Mouse (Mus musculus): ENCODE results near the gene Gnat1. TPM values are rescaled to one million over a fixed set of nuclear protein-coding genes. Genes with fewer than 3 reads are reported as not detected.

Gene Gnat1
- 2.5 and 2.9 TPM in 2 replicates for polyA plus RNA-seq (2015; fragmentation: Nextera tagmentation; extraction: Ambion mirVana)

DNA sequence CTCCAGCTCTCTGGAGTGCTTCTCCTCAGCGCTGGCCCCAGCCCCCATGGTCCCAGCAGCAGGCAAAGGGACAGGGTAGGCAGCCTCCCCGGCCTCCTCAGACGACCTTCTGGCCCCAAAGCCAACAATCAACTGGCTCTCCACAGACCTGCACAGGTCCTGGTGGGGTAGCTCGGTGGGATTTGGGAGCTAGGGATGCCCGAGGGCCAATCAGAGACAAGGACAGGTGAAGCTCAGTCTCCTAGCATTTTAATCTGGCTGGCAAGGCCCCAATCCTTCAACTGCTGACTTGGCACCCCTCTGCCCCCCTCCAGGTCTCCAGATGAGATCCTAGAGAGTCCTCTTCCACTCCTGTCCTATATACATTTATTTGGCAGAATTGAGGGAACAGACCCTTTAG, at the start of gene Gnat1:
Gnat1 (minus strand) TSS at position 212 of the 400 bp plus-strand sequence.
- H3K4me1 ChIP-seq = peaks cover 21% of the 10 kb centered on the region
- WGBS = 53% methylated on average over 5 of the region's 5 CpGs
- no peak for ATAC-seq (ENCODE audit: low FRiP score)
- no peaks in the 10 kb centered on the region for H3K9me3 ChIP-seq (replicated peaks)
- no peak within 1 kb of the TSS for H3K4me3 ChIP-seq (replicated peaks)
- no peak within 1 kb of the TSS for H3K9ac ChIP-seq (replicated peaks)
- H3K36me3 ChIP-seq = peaks cover 15% of the 10 kb centered on the region
- H3K4me2 ChIP-seq = no peak within 1 kb of the TSS
- peaks cover 30% of the 10 kb centered on the region for H3K27me3 ChIP-seq (replicated peaks)
- H3K27ac ChIP-seq (replicated peaks) = no peak within 1 kb of the TSS

DNA sequence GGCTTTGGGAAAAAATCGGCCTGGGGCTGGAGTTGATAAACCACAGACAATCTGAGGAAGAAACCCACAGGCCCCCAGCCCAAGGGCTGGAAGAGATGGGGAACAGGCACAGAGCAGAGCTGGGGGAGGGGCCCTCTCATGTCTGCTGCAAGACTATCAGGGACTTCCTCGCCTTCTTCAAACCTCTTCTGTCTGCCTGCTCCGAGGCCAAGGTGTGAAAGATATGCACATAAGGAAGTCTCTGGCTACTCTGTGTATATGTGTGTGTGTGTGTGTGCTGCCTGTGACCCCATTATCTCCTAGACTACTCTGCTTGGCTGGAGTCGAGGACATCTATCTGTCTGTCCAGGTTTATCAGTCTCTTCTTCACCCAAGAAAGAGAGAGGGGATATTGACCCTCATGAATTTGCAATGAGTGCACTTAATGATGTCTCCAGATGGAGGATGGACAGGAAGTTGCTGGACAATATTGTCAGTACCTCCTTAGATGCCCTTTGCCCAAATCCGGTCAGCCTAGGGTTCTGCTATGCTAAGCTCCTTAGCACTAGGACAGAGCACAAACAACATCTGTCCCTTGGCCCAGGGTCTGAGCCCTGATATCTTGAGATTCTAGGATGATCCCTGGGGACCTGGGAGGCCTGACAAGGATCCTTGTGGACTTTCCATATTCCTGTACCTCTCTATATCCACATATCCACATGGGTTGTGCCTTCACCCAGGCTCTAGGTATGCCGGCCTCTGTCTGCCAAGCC, 49.6 kb upstream of the Gnat1 start:
- WGBS = 68% methylated on average over 6 of the region's 6 CpGs
- H3K27ac ChIP-seq (replicated peaks) = peak overlapping the region; percentile 33
- no peaks in the 10 kb centered on the region for H3K9me3 ChIP-seq (replicated peaks)
- H3K4me1 ChIP-seq = peaks cover 48% of the 10 kb centered on the region
- no peak overlapping the region for H3K4me2 ChIP-seq
- H3K9ac ChIP-seq (replicated peaks) = no peak overlapping the region
- ATAC-seq (ENCODE audit: low FRiP score) = 0 out of 2 replicates have a peak, but pooled peaks have one; percentile 11
- H3K4me3 ChIP-seq (replicated peaks) = no peak overlapping the region
- no peaks in the 10 kb centered on the region for H3K27me3 ChIP-seq (replicated peaks)
- no peaks in the 10 kb centered on the region for H3K36me3 ChIP-seq

DNA sequence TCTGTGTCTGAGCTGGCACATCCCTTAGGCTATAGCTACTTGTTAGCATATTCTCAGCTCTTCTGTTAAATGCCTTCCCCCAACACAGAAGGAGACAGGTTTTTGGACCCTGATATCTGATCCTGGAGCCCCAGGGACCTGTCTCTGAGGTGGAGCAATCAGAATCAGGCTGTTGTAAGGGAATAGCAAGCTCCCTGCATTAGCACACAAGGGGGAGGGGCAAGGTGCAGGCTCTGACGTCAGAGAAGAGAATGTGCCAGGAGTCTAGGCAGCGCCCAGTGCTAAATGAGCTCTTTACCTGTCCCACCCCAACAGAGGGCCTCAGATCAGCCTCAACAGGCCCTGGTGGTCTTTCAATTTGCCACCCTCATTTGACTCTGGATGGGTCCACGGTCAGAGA, 47.5 kb upstream of the Gnat1 start:
- no peak overlapping the region for H3K4me3 ChIP-seq (replicated peaks)
- no peak overlapping the region for H3K9ac ChIP-seq (replicated peaks)
- peak; percentile 42; the same call in 1 of the 2 replicates for ATAC-seq (ENCODE audit: low FRiP score)
- H3K27me3 ChIP-seq (replicated peaks) = no peaks in the 10 kb centered on the region
- no peaks in the 10 kb centered on the region for H3K9me3 ChIP-seq (replicated peaks)
- no peak overlapping the region for H3K4me2 ChIP-seq
- peak overlapping the region; percentile 58; the same call in 1 of the 2 replicates for H3K27ac ChIP-seq (replicated peaks)
- 44% methylated on average over 3 of the region's 3 CpGs for WGBS
- no peaks in the 10 kb centered on the region for H3K36me3 ChIP-seq
- peaks cover 66% of the 10 kb centered on the region for H3K4me1 ChIP-seq

DNA sequence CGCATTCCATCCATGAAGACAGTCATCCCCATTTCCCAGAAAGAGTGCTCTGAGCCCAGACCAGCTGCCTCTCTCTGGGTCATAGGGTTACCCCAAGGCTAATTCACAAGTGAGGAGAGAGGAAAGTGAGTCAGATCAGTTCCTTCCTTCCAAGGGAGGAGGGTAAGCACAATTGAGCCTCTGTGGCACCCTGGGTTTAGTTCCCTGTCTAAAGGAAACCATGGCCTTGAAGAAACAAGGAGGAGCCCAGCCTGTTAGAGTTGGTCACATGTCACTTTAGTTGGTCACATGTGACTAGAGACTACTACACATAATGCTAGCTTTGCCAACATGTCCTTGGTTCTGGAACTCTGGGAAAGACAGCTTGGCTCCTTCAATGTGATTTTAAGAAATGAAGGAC, 45.3 kb upstream of the Gnat1 start:
- Histone ChIP-seq H3K27me3 (replicated peaks) (no peaks in the 10 kb centered on the region), H3K4me2 (no peak overlapping the region), H3K4me1 (peaks cover 55% of the 10 kb centered on the region), H3K9me3 (replicated peaks) (no peaks in the 10 kb centered on the region), H3K27ac (replicated peaks) (no peak overlapping the region), H3K4me3 (replicated peaks) (no peak overlapping the region), H3K36me3 (no peaks in the 10 kb centered on the region), H3K9ac (replicated peaks) (no peak overlapping the region)
- no peak for ATAC-seq (ENCODE audit: low FRiP score)
- 83% methylated on average over 1 of the region's 1 CpGs for WGBS

DNA sequence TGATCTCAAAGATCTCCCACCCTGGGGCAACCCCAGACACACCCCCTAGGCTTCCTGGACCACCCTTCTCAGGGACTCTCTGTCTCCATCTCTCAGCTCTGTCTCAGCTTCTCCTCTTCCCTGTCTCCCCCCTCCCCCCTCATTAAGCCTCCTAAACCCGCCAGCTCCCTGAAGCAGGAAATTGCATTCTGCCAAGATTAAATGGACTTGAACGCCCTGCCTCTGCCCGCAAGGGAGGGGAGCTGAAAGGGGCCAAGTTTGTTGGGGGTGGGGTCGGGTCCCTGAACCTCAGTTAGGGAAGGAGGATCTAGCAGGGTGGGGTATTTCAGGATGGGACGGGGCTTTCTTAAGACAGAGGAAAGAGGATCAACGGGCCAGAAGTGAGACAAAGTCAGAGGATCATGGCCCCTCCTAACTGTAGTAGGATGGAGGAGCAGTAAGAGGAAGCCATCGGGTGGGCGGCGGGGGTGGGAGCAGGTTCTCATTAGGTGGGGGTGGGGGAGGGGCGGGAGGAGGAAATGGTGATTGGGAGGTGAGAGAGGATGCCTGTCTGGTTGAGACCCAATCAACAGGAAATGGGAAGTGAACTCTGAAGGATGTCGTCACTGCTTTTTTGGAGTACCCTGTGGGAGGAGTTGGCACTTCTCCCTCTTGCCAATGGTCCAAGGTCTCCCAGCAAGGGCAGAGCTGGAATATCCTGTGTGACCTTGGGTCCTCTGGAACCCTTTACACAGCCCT, 44.5 kb upstream of the Gnat1 start:
- no peaks in the 10 kb centered on the region for H3K27me3 ChIP-seq (replicated peaks)
- H3K4me2 ChIP-seq = peak overlapping the region; percentile 40
- no peak overlapping the region for H3K4me3 ChIP-seq (replicated peaks)
- peak overlapping the region; percentile 65 for H3K27ac ChIP-seq (replicated peaks)
- ATAC-seq (ENCODE audit: low FRiP score) = peak; percentile 58
- no peaks in the 10 kb centered on the region for H3K9me3 ChIP-seq (replicated peaks)
- H3K36me3 ChIP-seq = no peaks in the 10 kb centered on the region
- WGBS = 6% methylated on average over 11 of the region's 11 CpGs
- 0 out of 2 replicates have a peak overlapping the region, but pooled peaks have one; percentile 7 for H3K9ac ChIP-seq (replicated peaks)
- H3K4me1 ChIP-seq = peaks cover 46% of the 10 kb centered on the region

DNA sequence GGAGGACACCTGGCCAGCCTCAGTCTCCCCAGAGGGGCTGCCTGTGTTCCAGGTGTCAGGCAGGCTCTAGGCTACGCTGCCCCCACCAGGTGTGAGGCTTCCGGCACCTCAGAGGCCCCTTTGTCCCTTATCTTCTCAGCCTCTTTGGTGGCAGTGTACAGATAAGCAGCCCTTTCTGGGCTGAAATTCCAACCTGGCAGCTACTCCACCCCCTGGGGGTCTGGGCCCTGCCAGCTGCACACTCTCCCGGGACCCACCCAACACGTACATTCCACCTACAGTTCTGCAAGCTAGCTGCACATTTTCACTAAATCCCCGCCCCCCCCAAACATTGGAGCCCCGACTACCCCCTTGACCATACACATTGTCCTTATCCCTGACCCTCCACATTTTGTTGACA, 43.8 kb upstream of the Gnat1 start:
- Histone ChIP-seq H3K4me1 (peaks cover 40% of the 10 kb centered on the region), H3K36me3 (no peaks in the 10 kb centered on the region), H3K4me3 (replicated peaks) (no peak overlapping the region), H3K4me2 (peak overlapping the region; percentile 40), H3K27ac (replicated peaks) (peak overlapping the region; percentile 65), H3K9me3 (replicated peaks) (no peaks in the 10 kb centered on the region), H3K9ac (replicated peaks) (no peak overlapping the region), H3K27me3 (replicated peaks) (no peaks in the 10 kb centered on the region)
- ATAC-seq (ENCODE audit: low FRiP score) = no peak
- 28% methylated on average over 6 of the region's 6 CpGs for WGBS

DNA sequence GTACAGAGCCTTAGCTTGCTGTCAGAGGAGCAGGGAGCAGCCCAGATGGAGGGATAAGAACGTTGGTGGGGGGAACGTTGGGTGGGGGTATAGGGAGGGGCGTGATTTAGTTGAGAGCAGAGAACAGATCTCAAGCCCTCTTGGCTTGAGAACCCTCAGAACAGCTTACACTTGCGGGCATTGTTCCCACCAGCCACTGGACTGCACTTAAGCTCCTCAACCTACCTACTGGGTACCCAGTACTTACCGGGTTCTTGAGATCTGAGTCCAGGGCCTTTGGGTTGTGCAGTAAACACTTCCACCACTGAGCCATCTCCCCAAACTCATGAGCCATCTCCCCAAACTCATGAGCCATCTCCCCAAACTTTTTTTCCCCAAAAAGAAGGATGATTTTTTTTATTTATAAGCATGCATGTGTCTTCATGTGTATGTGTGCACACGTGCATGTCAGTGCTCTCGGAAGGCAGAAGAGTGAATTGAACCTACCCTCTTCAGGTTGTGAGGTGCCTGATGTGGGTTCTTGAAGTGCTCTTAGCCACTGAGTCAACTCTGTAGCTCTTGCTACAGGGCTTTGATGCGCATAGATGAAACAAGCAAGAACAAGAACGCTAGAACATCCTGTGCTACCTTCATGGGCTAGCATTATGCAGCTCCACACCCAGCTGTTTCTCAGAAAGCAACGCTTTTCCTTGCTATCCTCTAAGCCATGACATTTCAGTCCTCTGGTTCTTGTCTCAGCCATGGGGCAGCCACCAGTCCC, 39.4 kb upstream of the Gnat1 start:
- Histone ChIP-seq H3K27ac (replicated peaks) (no peak overlapping the region), H3K4me2 (no peak overlapping the region), H3K27me3 (replicated peaks) (no peaks in the 10 kb centered on the region), H3K9ac (replicated peaks) (no peak overlapping the region), H3K36me3 (no peaks in the 10 kb centered on the region), H3K4me1 (peaks cover 33% of the 10 kb centered on the region), H3K4me3 (replicated peaks) (no peak overlapping the region), H3K9me3 (replicated peaks) (no peaks in the 10 kb centered on the region)
- no peak for ATAC-seq (ENCODE audit: low FRiP score)
- WGBS = 86% methylated on average over 10 of the region's 10 CpGs

DNA sequence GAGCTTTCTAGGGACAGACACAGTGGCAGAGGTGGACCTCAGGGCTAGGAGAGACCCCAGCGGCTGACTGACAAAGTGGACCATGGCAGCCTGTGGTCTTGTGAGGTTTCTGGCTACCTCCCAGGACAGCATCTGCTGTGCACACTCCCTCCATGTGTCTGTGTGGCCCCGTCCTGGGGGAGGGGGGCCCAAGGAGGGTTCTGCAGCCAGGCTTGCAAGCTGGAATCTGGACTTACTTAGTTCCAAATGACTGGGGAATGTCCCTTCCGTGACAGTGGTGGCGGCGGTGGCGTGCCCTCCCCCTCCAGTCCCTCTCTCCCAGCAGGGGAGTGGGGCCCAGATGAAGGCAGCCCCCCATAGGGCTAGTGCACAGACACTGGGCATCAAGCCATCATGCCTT, 37.4 kb upstream of the Gnat1 start:
- 53% methylated on average over 6 of the region's 6 CpGs for WGBS

DNA sequence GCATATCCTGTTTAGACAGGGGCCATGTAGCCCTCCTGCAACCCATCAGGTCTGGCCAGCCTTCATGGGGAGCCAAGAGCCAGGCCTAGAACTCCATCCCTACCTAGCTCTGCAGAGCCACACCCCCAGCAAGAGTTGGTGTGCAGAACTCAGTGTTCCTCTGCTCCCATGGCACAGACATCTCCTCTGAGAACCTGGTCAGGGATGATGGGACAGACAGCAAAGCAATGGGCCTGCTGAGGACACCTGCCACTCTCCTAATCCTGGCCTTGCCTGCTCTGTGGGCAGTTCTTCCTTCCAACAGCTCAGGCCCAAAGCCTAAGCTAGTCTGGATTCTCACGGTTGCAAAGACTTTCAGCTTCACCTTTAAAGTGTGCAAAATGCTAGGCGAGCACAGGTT, 36.1 kb upstream of the Gnat1 start:
- Histone ChIP-seq H3K27ac (replicated peaks) (no peak overlapping the region), H3K9ac (replicated peaks) (no peak overlapping the region), H3K9me3 (replicated peaks) (no peaks in the 10 kb centered on the region), H3K4me1 (peaks cover 19% of the 10 kb centered on the region), H3K27me3 (replicated peaks) (no peaks in the 10 kb centered on the region), H3K4me3 (replicated peaks) (no peak overlapping the region), H3K36me3 (no peaks in the 10 kb centered on the region), H3K4me2 (no peak overlapping the region)
- WGBS = 97% methylated on average over 2 of the region's 2 CpGs
- ATAC-seq (ENCODE audit: low FRiP score) = no peak

More for the DNA sequence above, 37.4 kb upstream of the Gnat1 start:
- no peaks in the 10 kb centered on the region for H3K27me3 ChIP-seq (replicated peaks)
- no peak overlapping the region for H3K9ac ChIP-seq (replicated peaks)
- H3K4me3 ChIP-seq (replicated peaks) = no peak overlapping the region
- no peak for ATAC-seq (ENCODE audit: low FRiP score)
- peaks cover 18% of the 10 kb centered on the region for H3K4me1 ChIP-seq
- no peak overlapping the region for H3K4me2 ChIP-seq
- H3K9me3 ChIP-seq (replicated peaks) = no peaks in the 10 kb centered on the region
- no peaks in the 10 kb centered on the region for H3K36me3 ChIP-seq
- H3K27ac ChIP-seq (replicated peaks) = no peak overlapping the region

DNA sequence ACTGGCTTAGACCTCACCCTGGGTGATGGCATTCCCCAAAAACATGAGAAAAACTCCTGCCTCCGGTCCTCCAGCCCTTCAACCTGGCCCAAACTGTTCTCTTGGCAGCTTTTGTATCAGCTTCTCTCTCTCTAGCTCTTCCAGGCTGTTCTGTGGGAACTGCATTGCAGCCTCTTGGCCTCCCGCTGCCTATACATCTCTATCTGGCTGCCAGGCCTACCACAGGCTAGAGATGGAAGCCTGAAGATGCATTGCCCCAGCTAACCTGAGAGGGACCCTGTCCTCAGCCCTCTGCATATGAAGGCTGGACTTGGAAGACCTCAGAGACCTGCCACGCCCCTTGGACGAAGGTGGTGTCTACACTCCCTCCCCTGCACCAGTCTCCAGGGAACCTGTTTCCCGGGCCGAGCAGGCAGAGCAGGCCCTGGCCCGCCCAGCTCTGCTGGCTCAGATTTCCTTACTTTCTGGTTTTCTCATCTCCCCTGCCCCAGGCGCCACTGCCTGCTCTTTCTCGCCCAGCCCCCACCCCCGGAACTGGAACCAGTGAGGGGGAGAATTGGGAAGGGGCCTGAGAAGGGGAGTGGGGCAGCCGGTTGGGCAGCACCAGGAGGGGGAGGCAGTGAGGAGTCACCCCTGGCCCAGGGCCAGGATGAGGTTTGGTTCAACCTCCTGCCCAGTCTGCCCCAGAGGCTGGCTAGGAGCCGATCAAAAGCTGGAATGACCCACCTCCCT, 34.9 kb upstream of the Gnat1 start:
- Histone ChIP-seq H3K9ac (replicated peaks) (no peak overlapping the region), H3K27ac (replicated peaks) (peak overlapping the region; percentile 37), H3K27me3 (replicated peaks) (no peaks in the 10 kb centered on the region), H3K4me2 (0 out of 2 replicates have a peak overlapping the region, but pooled peaks have one; percentile 5), H3K36me3 (no peaks in the 10 kb centered on the region), H3K4me1 (peaks cover 32% of the 10 kb centered on the region), H3K9me3 (replicated peaks) (no peaks in the 10 kb centered on the region), H3K4me3 (replicated peaks) (no peak overlapping the region)
- WGBS = 18% methylated on average over 12 of the region's 12 CpGs
- ATAC-seq (ENCODE audit: low FRiP score) = no peak

Measured in neural tube, embryonic 15.5 days (tissue).